Mouse (Mus musculus) thymus, adult 2 months (tissue): Measurements from ENCODE around the gene 2210016L21Rik.

Experiments
- CTCF ChIP-seq: fragments of 200-500 bp; IDR thresholded peaks from 2 replicates; pipeline ENCODE4 v1.5.1; 2012; ENCODE audit warnings: mild to moderate bottlenecking, control low read depth, low read length, moderate library complexity, borderline replicate concordance; ENCODE audit not compliant: control insufficient read depth, poor library complexity, insufficient read depth; ENCODE audit errors: extremely low read depth
- POLR2A ChIP-seq: fragments of 200-500 bp; IDR thresholded peaks from 2 replicates; pipeline ENCODE4 v1.6.1; 2012; ENCODE audit warnings: mild to moderate bottlenecking, low read length, control low read depth, moderate library complexity; ENCODE audit not compliant: control insufficient read depth, poor library complexity, insufficient read depth; ENCODE audit errors: extremely low read depth

- TF ChIP-seq CTCF = no peak
- TF ChIP-seq POLR2A = no peak
Observed at GRCm38 (mm10) chr5:114915854-114916253, 26.1 kb upstream of the 2210016L21Rik start.
